Mouse (Mus musculus) adrenal gland, postnatal 4 days (tissue): ENCODE measurements around the gene Epb41l3. TPM values are rescaled to one million over a fixed set of nuclear protein-coding genes. Genes with fewer than 3 reads are reported as not detected.

Experiments
- DNase-seq, 2 experiments: peaks; one replicate each; pipeline ENCODE4 v3.0.0; 2021 to 2022; ENCODE audit warnings: low spot score in 2 of 2, mixed read lengths in 2 of 2
- total RNA-seq, 2 experiments: library from RNA; stranded (reverse); gene quantifications; 2 replicates each; pipeline ENCODE4 v1.2.3; 2021

Epb41l3 gene
- total RNA-seq, 2 experiments from 2014 or later = 47.8 to 58.3 TPM

DNA sequence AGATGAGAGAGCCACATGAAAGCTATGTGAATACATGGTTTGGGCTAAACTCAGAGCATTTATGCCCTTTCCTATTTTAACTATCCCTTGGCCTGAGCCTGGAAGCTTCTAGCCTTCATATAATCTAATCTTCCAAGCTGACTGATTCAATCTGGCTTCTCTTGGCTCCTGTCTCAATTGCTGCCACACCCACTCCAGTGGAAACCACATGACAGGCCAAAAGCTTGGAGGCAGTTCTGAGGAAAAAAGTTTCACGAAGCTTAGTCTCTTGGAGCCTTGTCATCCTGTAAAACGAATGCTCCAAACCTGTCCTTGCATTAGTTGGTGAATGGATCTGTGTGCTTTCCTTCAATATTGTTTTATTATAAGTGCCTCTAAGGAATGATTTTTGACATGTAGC lies 247.2 kb downstream of the Epb41l3 start:
- DNase-seq = no peak

Other genes starting within 250 kb of the Epb41l3 start
- 1 to 10 TPM; 1.7 to 1.8 TPM for gene Tmem200c, start 249.1 kb upstream of the Epb41l3 start, total RNA-seq